Mouse (Mus musculus) G1E (cell line): ENCODE measurements around the gene Dnase1l3.

ENCODE experiments used
- CTCF ChIP-seq: IDR thresholded peaks from 2 replicates; pipeline ENCODE4 v1.5.1; 2012; ENCODE audit warnings: low read depth, low read length, inconsistent platforms, mixed read lengths
- GATA1 ChIP-seq: IDR thresholded peaks from 2 replicates; pipeline ENCODE4 v1.6.1; 2012; ENCODE audit warnings: borderline replicate concordance, low read length, inconsistent platforms, mixed read lengths
- GATA2 ChIP-seq: IDR thresholded peaks from 2 replicates; pipeline ENCODE4 v1.6.1; 2012; ENCODE audit warnings: low read depth, low read length, inconsistent platforms, borderline replicate concordance
- POLR2AphosphoS5 ChIP-seq: IDR thresholded peaks from 2 replicates; pipeline ENCODE4 v1.6.1; 2012; ENCODE audit warnings: low read depth, low read length, inconsistent platforms; ENCODE audit not compliant: insufficient replicate concordance
- TAL1 ChIP-seq: conservative IDR thresholded peaks from 2 replicates; pipeline ENCODE4 v1.6.1; 2012; ENCODE audit warnings: low read depth, low read length, inconsistent platforms, mixed read lengths

- TF ChIP-seq CTCF (no peak), GATA1 (no peak), POLR2AphosphoS5 (no peak), TAL1 (no peak), GATA2 (no peak)
These were observed 72.9 kb downstream of the Dnase1l3 start for GRCm38 (mm10) chr14:7921459-7921858.
